Mouse (Mus musculus) CD4-positive helper T cell, adult 2 months (primary cell): Measurements from ENCODE around the gene Nap1l2.
"Not testable (repeated sequence)": the region's sequence is repeated elsewhere in the genome, so short reads cannot be mapped to it uniquely, and the experiment has no call there.

Experiments
- DNase-seq: peaks from one replicate; pipeline ENCODE4 v3.0.0-alpha.2; 2012; ENCODE audit warnings: low read depth, missing footprints, low spot score

Nap1l2 gene

DNA sequence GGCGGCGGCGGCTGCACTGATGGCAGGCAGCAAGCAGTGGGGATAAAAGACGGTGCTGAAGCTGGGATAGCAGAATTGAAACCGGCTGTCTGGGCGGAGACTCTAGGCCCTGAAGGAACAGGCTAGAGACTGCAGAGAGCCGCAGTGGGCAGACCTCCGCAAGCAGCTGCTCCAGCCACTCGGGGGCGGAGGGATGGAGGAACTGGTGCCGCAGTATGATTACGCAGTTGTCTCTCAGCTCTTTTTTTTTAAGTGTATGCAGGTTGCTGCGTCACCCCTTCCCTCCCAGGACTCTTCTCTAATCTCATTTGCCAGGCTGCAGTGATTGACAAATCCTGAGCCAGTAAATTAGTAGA, at the start of gene Nap1l2:
Nap1l2 (minus strand) TSS at position 210 of the 356 bp plus-strand sequence.
- DNase-seq = no peak

DNA sequence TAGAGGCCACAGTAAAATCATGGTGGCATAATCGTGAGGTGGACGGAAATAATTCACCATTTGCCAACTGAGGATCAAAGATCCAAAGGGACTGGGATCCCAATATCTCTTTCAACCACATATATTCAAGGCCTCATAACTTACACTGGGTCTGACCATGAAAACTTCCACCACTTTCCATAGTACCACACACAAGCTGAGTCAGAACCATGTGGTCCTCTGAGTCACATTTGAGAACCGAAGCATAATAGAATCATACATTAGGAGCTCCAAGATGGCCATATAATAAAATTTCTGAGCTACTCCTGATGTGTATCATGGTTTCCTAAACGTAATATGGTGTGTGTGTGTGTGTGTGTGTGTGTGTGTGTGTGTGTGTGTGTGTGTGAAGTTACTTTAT, 28.8 kb upstream of the Nap1l2 start:
- DNase-seq = no peak

- no peak for DNase-seq
Measured at GRCm38 (mm10) chrX:103186829-103187228, 389 bp upstream of the Nap1l2 start.

DNA sequence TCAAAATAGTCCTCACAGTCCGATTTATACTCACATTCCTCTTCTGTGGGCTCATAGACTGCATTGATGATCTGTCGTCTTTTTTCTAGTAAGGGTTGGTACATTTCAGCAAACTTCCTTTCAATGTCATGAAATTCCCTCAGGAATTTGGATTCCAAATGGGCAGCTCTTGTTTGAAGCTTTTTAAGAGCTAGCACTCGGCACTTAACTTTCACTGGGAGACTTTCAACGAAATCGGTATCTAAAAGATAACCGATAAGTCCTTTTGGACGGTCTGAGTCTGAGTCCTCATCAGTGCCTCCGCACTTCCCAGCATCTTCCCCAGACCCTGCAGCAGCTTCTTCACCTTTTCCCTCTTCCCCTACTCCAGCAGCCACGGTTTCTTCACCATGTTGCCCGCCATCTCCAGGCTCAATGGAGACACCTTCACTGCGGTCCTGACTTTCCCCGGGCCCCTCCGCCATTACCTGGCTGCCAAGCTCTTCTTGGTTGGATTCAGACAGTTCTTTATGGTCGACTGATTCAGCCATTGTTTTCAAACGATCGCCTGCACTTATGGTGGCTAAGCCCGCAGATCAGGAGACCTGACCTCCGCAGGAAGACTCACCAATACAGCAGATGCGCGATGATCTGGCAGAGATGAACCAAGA, 534 bp downstream of the Nap1l2 start:
- no peak for DNase-seq

GRCm38 (mm10) chrX:103183536-103183935, 2.9 kb downstream of the Nap1l2 start:
- DNase-seq = no peak

DNA sequence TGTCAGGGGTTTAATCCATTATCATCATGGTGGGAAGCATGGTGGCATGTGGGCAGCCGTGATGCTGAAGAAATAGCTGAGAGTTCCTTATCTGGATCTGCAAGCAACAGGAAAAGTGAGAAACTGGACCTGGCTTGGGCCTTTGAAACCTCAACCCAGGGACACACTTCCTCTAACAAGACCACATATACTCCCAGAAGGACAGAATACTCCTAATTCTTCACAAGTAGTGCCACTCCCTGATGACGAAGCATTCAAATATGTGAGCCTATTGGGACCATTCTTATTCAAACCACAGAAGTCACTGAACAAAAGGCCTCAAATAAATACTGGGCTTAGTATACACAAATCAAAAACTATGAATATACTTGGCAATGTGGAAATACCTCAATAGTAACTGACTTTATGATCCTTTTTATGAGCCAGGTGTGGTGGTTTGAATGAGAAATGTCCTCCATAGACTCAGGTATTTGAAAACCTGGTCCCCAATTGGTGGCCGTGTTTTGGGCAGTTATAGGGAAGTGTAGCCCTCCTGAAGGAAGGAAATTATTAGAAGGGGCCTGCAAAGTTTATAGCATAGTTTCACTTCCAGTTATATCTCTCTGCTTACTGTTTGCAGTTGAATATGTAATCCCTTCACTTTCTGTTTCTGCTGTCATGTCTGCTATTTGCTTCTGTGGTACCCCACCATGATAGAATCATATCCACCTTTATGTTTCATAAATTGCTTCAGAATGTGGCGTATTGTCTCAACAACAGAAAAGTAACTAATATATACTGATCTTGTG, 6.5 kb downstream of the Nap1l2 start:
- DNase-seq = no peak

DNA sequence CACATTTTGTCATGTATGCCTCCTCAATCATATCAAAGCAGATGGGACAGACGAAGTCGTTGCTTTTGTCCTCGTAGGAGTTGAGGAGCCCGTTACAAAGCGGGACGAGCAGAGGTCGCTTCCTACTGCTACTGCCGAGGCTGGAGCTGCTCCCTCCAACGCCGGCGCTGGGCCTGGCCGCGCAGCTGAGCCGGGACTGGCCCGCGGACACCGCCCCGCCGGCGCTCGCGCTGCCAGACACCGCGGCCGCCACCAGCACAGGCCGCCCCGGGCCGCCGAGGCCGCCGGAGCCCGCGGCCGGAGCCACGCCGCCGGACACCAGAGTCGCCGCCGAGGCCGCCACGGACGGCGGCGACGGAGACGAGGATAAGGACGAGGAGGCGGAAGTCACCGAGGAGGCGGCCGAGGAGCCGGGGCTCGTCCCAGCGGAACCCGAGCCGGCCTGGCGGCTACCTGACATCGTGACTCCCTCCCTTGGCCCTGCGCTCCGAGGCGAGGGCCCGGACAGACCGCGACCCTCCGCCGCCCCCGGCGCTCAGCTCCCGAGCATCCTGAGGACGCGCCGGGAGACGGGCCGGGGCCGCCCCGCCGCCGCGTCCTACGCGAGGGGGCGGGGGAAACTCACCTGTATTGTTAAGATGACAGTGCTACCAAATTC, 21.4 kb downstream of the Nap1l2 start:
- DNase-seq = not testable (repeated sequence)

- DNase-seq = no peak
Measured at GRCm38 (mm10) chrX:103156134-103156533, 30.3 kb downstream of the Nap1l2 start.

DNA sequence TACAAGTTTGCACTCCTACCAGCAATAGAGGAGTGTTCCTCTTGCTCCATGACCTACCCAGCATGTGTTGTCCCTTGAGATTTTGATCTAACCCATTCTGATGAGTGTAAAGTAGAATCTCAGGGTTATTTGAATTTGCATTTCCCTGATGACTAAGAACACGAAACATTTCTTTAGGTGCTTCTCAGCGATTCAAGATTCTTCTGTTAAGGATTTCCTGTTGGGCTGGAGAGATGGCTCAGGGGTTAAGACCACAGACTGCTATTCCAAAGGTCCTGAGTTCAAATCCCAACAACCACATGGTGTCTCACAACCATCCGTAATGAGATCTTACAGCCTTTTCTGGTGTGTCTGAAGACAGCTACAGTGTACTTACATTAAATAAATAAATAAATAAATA, 47.9 kb downstream of the Nap1l2 start:
- DNase-seq = no peak
